Mouse (Mus musculus) embryo, embryonic 9.5 days (tissue): ENCODE measurements around the gene Atp8a2.

Experiments
- DNase-seq: peaks from one replicate; pipeline ENCODE4 v3.0.0-alpha.2; 2017; ENCODE audit errors: extremely low spot score

Gene Atp8a2

GRCm38 (mm10) chr14:60196884-60197283 is at the start of gene Atp8a2:
Atp8a2 (minus strand) TSS chr14:60197179.
- DNase-seq: no peak

- no peak for DNase-seq
These were observed 41.6 kb upstream of the Atp8a2 start for GRCm38 (mm10) chr14:60238551-60238950.

- no peak for DNase-seq
These were observed 22.9 kb upstream of the Atp8a2 start for GRCm38 (mm10) chr14:60219886-60220285.

- DNase-seq: no peak
These were observed 20.6 kb upstream of the Atp8a2 start for GRCm38 (mm10) chr14:60217616-60218015.

- DNase-seq: no peak
These were observed 19.1 kb upstream of the Atp8a2 start for GRCm38 (mm10) chr14:60216125-60216524.

- no peak for DNase-seq
These were observed 18.0 kb upstream of the Atp8a2 start for GRCm38 (mm10) chr14:60215000-60215399.

GRCm38 (mm10) chr14:60214040-60214439 is 17.1 kb upstream of the Atp8a2 start:
- DNase-seq: no peak

- no peak for DNase-seq
These were observed 12.2 kb upstream of the Atp8a2 start for GRCm38 (mm10) chr14:60209166-60209565.

- DNase-seq: no peak
These were observed 8.0 kb upstream of the Atp8a2 start for GRCm38 (mm10) chr14:60204993-60205392.

- no peak for DNase-seq
These were observed 980 bp downstream of the Atp8a2 start for GRCm38 (mm10) chr14:60195999-60196398.

GRCm38 (mm10) chr14:60194606-60195005 is 2.4 kb downstream of the Atp8a2 start:
- DNase-seq: no peak

- DNase-seq: no peak
These were observed 7.2 kb downstream of the Atp8a2 start for GRCm38 (mm10) chr14:60189771-60190170.

GRCm38 (mm10) chr14:60188201-60188825 is 8.7 kb downstream of the Atp8a2 start:
- DNase-seq: no peak

GRCm38 (mm10) chr14:60181306-60181705 is 15.7 kb downstream of the Atp8a2 start:
- DNase-seq: no peak

GRCm38 (mm10) chr14:60178571-60178955 is 18.4 kb downstream of the Atp8a2 start:
- DNase-seq: no peak

GRCm38 (mm10) chr14:60177614-60178570 is 19.1 kb downstream of the Atp8a2 start:
- peak; percentile 51 for DNase-seq

- peak; percentile 59 for DNase-seq
These were observed 19.9 kb downstream of the Atp8a2 start for GRCm38 (mm10) chr14:60176891-60177613.

- no peak for DNase-seq
These were observed 20.5 kb downstream of the Atp8a2 start for GRCm38 (mm10) chr14:60176469-60176890.

- no peak for DNase-seq
These were observed 24.5 kb downstream of the Atp8a2 start for GRCm38 (mm10) chr14:60172286-60173055.

- DNase-seq: no peak
These were observed 26.0 kb downstream of the Atp8a2 start for GRCm38 (mm10) chr14:60170845-60171610.

GRCm38 (mm10) chr14:60163367-60163766 is 33.6 kb downstream of the Atp8a2 start:
- no peak for DNase-seq
